Mouse (Mus musculus) liver, adult 2 months (tissue): Measurements from ENCODE around the gene Smg6.

Experiments
- CTCF ChIP-seq: fragments of 200-500 bp; IDR thresholded peaks from 2 replicates; pipeline ENCODE4 v1.5.1; 2011; ENCODE audit warnings: low read depth, low read length, control low read depth
- POLR2A ChIP-seq: fragments of 200-500 bp; IDR thresholded peaks from 2 replicates; pipeline ENCODE4 v1.6.1; 2011; ENCODE audit warnings: low read length, control low read depth; ENCODE audit not compliant: insufficient read depth; ENCODE audit errors: extremely low read depth

GRCm38 (mm10) chr11:75201721-75202120 is 276.1 kb downstream of the Smg6 start:
- TF ChIP-seq CTCF (no peak), POLR2A (no peak)
